Mouse (Mus musculus) spleen, adult 2 months (tissue): ENCODE data around the gene Tenm2. TPM values are rescaled to one million over a fixed set of nuclear protein-coding genes. Genes with fewer than 3 reads are reported as not detected.
A peak's percentile ranks its signal among the peaks of the same experiment; 100 is the strongest.

ENCODE experiments used
- DNase-seq, 2 experiments: peaks; one replicate each; pipeline versions ENCODE4 v3.0.0 to v3.0.0-alpha.2; 2012 to 2021; ENCODE audit warnings: low spot score in 2 of 2, low read depth in 1 of 2
- H3K27ac ChIP-seq: fragments of 200-500 bp; 2 replicates; pipeline ENCODE4 v1.5.1; 2012; ENCODE audit warnings: low read length, inconsistent platforms; ENCODE audit not compliant: insufficient read depth
- H3K27me3 ChIP-seq: fragments of 200-500 bp; 2 replicates; pipeline ENCODE4 v1.6.1; 2012; ENCODE audit warnings: mild to moderate bottlenecking, moderate library complexity, low read length, inconsistent platforms; ENCODE audit not compliant: control insufficient read depth, insufficient read depth
- H3K36me3 ChIP-seq: fragments of 200-500 bp; 2 replicates; pipeline ENCODE4 v1.6.1; 2012; ENCODE audit warnings: mild to moderate bottlenecking, low read length, inconsistent platforms; ENCODE audit not compliant: control insufficient read depth, insufficient read depth
- H3K4me1 ChIP-seq: fragments of 200-500 bp; 2 replicates; pipeline ENCODE4 v1.6.1; 2011; ENCODE audit warnings: inconsistent platforms; ENCODE audit not compliant: control insufficient read depth, insufficient read depth, insufficient read length
- H3K4me3 ChIP-seq: fragments of 200-500 bp; 2 replicates; pipeline ENCODE4 v1.5.1; 2011; ENCODE audit warnings: mild to moderate bottlenecking, inconsistent platforms; ENCODE audit not compliant: insufficient read depth, insufficient read length; ENCODE audit errors: extremely low read depth
- CTCF ChIP-seq: fragments of 200-500 bp; IDR thresholded peaks from 2 replicates; pipeline ENCODE4 v1.5.1; 2011; ENCODE audit warnings: mild to moderate bottlenecking, inconsistent platforms; ENCODE audit not compliant: insufficient read depth, insufficient read length, insufficient replicate concordance; ENCODE audit errors: extremely low read depth
- POLR2A ChIP-seq: fragments of 200-500 bp; IDR thresholded peaks from 2 replicates; pipeline ENCODE4 v1.6.1; 2011; ENCODE audit warnings: low read depth, low read length, inconsistent platforms
- WGBS: fragments of 180-500 bp; shearing (Covaris S2); methylation state at CpG from one replicate; pipeline ENCODE4 v1.1.7; 2018; 5-methylcytosine and 5-hydroxymethylcytosine counted together
- polyA plus RNA-seq: library from polyadenylated mRNA; depleted of rRNA; stranded (reverse); fragments of >200 nt; gene quantifications from 2 replicates; pipeline ENCODE4 v1.2.3, GENCODE M21; 2012

The Tenm2 gene
- polyA plus RNA-seq, 1 experiment = 0.06 TPM

- WGBS = 86% methylated on average over 9 of the region's 9 CpGs
- H3K36me3 ChIP-seq = no peaks in the 10 kb centered on the region
- no peak overlapping the region for H3K4me3 ChIP-seq
- TF ChIP-seq CTCF = no peak
- no peak for TF ChIP-seq POLR2A
- H3K27ac ChIP-seq = no peak overlapping the region
- DNase-seq = no peak
- no peaks in the 10 kb centered on the region for H3K4me1 ChIP-seq
- H3K27me3 ChIP-seq = no peaks in the 10 kb centered on the region
Observed at GRCm38 (mm10) chr11:36537573-36538133, 698.1 kb downstream of the Tenm2 start.

- Histone ChIP-seq H3K4me3 (no peak overlapping the region), H3K27ac (no peak overlapping the region), H3K4me1 (no peaks in the 10 kb centered on the region), H3K36me3 (no peaks in the 10 kb centered on the region), H3K27me3 (no peaks in the 10 kb centered on the region)
- no peak for TF ChIP-seq CTCF
- no peak for TF ChIP-seq POLR2A
- WGBS = 84% methylated on average over 3 of the region's 3 CpGs
- no peak for DNase-seq
Observed at GRCm38 (mm10) chr11:36535591-36535990, 700.2 kb downstream of the Tenm2 start.

- 46% methylated on average over 4 of the region's 4 CpGs for WGBS
- Histone ChIP-seq H3K27ac (no peak overlapping the region), H3K4me1 (no peaks in the 10 kb centered on the region), H3K4me3 (no peak overlapping the region), H3K36me3 (no peaks in the 10 kb centered on the region), H3K27me3 (no peaks in the 10 kb centered on the region)
- no peak for DNase-seq
- TF ChIP-seq CTCF = no peak
- no peak for TF ChIP-seq POLR2A
Observed at GRCm38 (mm10) chr11:36531614-36532013, 704.1 kb downstream of the Tenm2 start.

DNA sequence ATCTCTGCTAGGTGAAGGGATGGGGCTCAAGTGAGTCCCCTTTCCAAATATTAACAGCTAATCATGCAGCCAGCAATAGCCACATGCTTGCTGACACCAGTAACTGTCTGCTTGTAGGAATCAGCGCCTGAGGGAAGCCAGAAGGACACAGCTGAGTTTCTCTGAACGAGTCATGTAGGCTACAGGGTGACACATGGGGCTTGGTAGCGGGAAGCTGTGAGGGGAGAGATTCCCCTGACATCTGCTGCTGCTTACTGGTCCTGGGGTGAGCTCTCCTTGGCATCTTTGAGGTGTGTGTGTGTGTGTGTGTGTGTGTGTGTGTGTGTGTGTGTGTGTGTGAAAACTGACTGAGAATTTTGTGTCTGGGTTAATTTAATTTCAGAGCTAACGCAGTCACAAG is 708.3 kb downstream of the Tenm2 start:
- DNase-seq = no peak
- Histone ChIP-seq H3K36me3 (no peaks in the 10 kb centered on the region), H3K4me1 (no peaks in the 10 kb centered on the region), H3K27me3 (no peaks in the 10 kb centered on the region), H3K27ac (no peak overlapping the region), H3K4me3 (no peak overlapping the region)
- WGBS = 70% methylated on average over 4 of the region's 4 CpGs
- TF ChIP-seq POLR2A = no peak
- no peak for TF ChIP-seq CTCF

- no peak for TF ChIP-seq POLR2A
- no peak for TF ChIP-seq CTCF
- H3K4me3 ChIP-seq = no peak overlapping the region
- peak in 1 of 2 experiments; percentile 5 for DNase-seq
- no peaks in the 10 kb centered on the region for H3K4me1 ChIP-seq
- 13% methylated on average over 8 of the region's 8 CpGs for WGBS
- no peaks in the 10 kb centered on the region for H3K27me3 ChIP-seq
- H3K36me3 ChIP-seq = no peaks in the 10 kb centered on the region
- H3K27ac ChIP-seq = no peak overlapping the region
Observed at GRCm38 (mm10) chr11:36526381-36526780, 709.4 kb downstream of the Tenm2 start.

DNA sequence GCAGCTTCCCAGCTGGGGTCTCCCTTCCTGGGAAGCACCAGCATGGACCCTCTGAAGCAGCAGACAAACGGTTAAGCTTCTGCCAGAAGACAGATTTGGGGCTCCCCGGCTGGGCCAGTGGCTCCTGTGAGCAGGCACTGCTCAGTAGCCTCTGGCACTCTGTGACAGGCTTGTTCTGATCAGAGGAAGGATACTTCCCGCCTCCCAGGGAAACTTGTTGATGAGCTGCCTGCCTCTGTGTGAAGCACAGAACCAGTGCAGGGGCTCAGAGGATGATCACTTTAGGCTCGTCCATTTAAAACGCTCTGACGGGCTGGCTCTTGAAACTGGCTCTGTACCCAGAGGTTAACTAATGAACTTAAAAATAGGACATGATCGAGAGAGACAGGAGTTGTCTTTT is 723.3 kb downstream of the Tenm2 start:
- TF ChIP-seq CTCF = no peak
- no peak for TF ChIP-seq POLR2A
- Histone ChIP-seq H3K27me3 (no peaks in the 10 kb centered on the region), H3K4me1 (no peaks in the 10 kb centered on the region), H3K36me3 (no peaks in the 10 kb centered on the region), H3K4me3 (no peak overlapping the region), H3K27ac (no peak overlapping the region)
- DNase-seq = no peak
- 58% methylated on average over 7 of the region's 7 CpGs for WGBS

GRCm38 (mm10) chr11:36508312-36508711 is 727.5 kb downstream of the Tenm2 start:
- no peak for DNase-seq
- H3K36me3 ChIP-seq = no peaks in the 10 kb centered on the region
- H3K27ac ChIP-seq = no peak overlapping the region
- no peak overlapping the region for H3K4me3 ChIP-seq
- H3K27me3 ChIP-seq = no peaks in the 10 kb centered on the region
- 82% methylated on average over 7 of the region's 7 CpGs for WGBS
- no peak for TF ChIP-seq POLR2A
- TF ChIP-seq CTCF = no peak
- H3K4me1 ChIP-seq = no peaks in the 10 kb centered on the region
